Mouse (Mus musculus): Measurements from ENCODE around the gene Hyal1. TPM values are rescaled to one million over a fixed set of nuclear protein-coding genes. Genes with fewer than 3 reads are reported as not detected.

Hyal1 gene
- polyA plus RNA-seq, 1 experiment from 2014 or later, result 6.4 TPM

DNA sequence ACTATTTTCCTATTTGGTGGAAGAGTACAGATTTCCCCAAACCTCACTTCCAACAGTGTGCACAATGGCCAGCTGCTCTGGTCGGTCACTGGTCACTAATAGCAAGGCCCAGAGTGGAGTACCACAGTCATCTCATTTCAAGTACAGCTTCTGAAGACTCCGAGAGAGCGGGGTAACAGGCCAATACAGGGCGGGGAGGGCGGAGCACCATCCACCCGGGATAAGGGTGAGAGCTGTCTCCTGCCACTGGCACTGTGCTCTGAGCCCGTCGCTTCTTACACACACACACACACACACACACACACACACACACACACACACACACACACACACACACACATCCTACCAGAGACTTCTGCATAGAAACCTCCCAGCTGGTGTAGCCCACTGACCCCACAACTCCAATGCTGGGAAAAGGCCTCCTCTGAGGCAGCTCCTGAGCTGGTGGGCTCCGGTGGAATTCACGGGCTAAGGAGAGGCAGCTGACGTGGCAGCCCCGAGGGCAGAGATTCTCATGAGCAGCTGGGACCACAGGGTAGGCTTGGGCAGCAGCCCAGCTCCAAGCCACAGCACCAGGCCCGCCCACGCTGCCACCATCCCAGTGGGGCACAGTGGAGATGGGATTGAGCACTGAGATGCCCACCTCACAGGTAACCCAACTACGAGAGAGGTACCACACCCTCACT lies 49.6 kb downstream of the Hyal1 start:
- H3K27ac ChIP-seq (ENCODE audit: low read depth, low read length), result peak overlapping the region; percentile 90
- H3K4me2 ChIP-seq (ENCODE audit: low read length), result peak overlapping the region; percentile 38
- H3K27me3 ChIP-seq (replicated peaks; ENCODE audit: control insufficient read depth, insufficient read depth, low read length), result no peaks in the 10 kb centered on the region
- H3K4me1 ChIP-seq (ENCODE audit: control insufficient read depth, insufficient read depth, low read depth, low read length), result peaks cover 60% of the 10 kb centered on the region
- no peaks in the 10 kb centered on the region for H3K9me3 ChIP-seq (ENCODE audit: control insufficient read depth, low read length)
- peak; percentile 34 for ATAC-seq
- no peak overlapping the region for H3K4me3 ChIP-seq (ENCODE audit: low read length)
- H3K9ac ChIP-seq (ENCODE audit: low read depth, low read length), result peak overlapping the region; percentile 58
- H3K36me3 ChIP-seq (ENCODE audit: control insufficient read depth, insufficient read depth, low read length), result 0 out of 2 replicates have a peak, but pooled peaks cover 3% of the 10 kb centered on the region
- WGBS, result 22% methylated on average over 11 of the region's 15 CpGs

- WGBS, result 0% methylated on average over 2 of the region's 2 CpGs
- ATAC-seq, result peak; percentile 22
Measured at GRCm38 (mm10) chr9:107626844-107627277, 50.1 kb downstream of the Hyal1 start.

GRCm38 (mm10) chr9:107627387-107628255 lies 50.9 kb downstream of the Hyal1 start:
- ATAC-seq, result no peak
- Histone ChIP-seq H3K36me3 (ENCODE audit: control insufficient read depth, insufficient read depth, low read length) (no peaks in the 10 kb centered on the region), H3K4me1 (ENCODE audit: control insufficient read depth, insufficient read depth, low read depth, low read length) (peaks cover 73% of the 10 kb centered on the region), H3K27ac (ENCODE audit: low read depth, low read length) (peak overlapping the region; percentile 90), H3K27me3 (replicated peaks; ENCODE audit: control insufficient read depth, insufficient read depth, low read length) (no peaks in the 10 kb centered on the region), H3K9me3 (ENCODE audit: control insufficient read depth, low read length) (no peaks in the 10 kb centered on the region), H3K4me3 (ENCODE audit: low read length) (no peak overlapping the region), H3K9ac (ENCODE audit: low read depth, low read length) (peak overlapping the region; percentile 58), H3K4me2 (ENCODE audit: low read length) (peak overlapping the region; percentile 38)
- WGBS, result 12% methylated on average over 20 of the region's 20 CpGs

More at GRCm38 (mm10) chr9:107626844-107627277, 50.1 kb downstream of the Hyal1 start:
- Histone ChIP-seq H3K9ac (ENCODE audit: low read depth, low read length) (peak overlapping the region; percentile 58), H3K4me3 (ENCODE audit: low read length) (no peak overlapping the region), H3K27ac (ENCODE audit: low read depth, low read length) (peak overlapping the region; percentile 90), H3K27me3 (replicated peaks; ENCODE audit: control insufficient read depth, insufficient read depth, low read length) (no peaks in the 10 kb centered on the region), H3K9me3 (ENCODE audit: control insufficient read depth, low read length) (no peaks in the 10 kb centered on the region), H3K36me3 (ENCODE audit: control insufficient read depth, insufficient read depth, low read length) (0 out of 2 replicates have a peak, but pooled peaks cover 3% of the 10 kb centered on the region), H3K4me1 (ENCODE audit: control insufficient read depth, insufficient read depth, low read depth, low read length) (peaks cover 65% of the 10 kb centered on the region), H3K4me2 (ENCODE audit: low read length) (peak overlapping the region; percentile 38)

- Histone ChIP-seq H3K9me3 (ENCODE audit: control insufficient read depth, low read length) (no peaks in the 10 kb centered on the region), H3K4me2 (ENCODE audit: low read length) (peak overlapping the region; percentile 46), H3K4me1 (ENCODE audit: control insufficient read depth, insufficient read depth, low read depth, low read length) (peaks cover 75% of the 10 kb centered on the region), H3K9ac (ENCODE audit: low read depth, low read length) (peak overlapping the region; percentile 52), H3K4me3 (ENCODE audit: low read length) (no peak overlapping the region), H3K27me3 (replicated peaks; ENCODE audit: control insufficient read depth, insufficient read depth, low read length) (no peaks in the 10 kb centered on the region), H3K27ac (ENCODE audit: low read depth, low read length) (peak overlapping the region; percentile 90), H3K36me3 (ENCODE audit: control insufficient read depth, insufficient read depth, low read length) (no peaks in the 10 kb centered on the region)
- WGBS, result 32% methylated on average over 14 of the region's 15 CpGs
- ATAC-seq, result no peak
Measured at GRCm38 (mm10) chr9:107628721-107629410, 52.1 kb downstream of the Hyal1 start.

- WGBS, result 21% methylated on average over 4 of the region's 4 CpGs
- Histone ChIP-seq H3K27ac (ENCODE audit: low read depth, low read length) (peak overlapping the region; percentile 90), H3K9ac (ENCODE audit: low read depth, low read length) (peak overlapping the region; percentile 52), H3K9me3 (ENCODE audit: control insufficient read depth, low read length) (no peaks in the 10 kb centered on the region), H3K27me3 (replicated peaks; ENCODE audit: control insufficient read depth, insufficient read depth, low read length) (no peaks in the 10 kb centered on the region), H3K36me3 (ENCODE audit: control insufficient read depth, insufficient read depth, low read length) (no peaks in the 10 kb centered on the region), H3K4me1 (ENCODE audit: control insufficient read depth, insufficient read depth, low read depth, low read length) (peaks cover 80% of the 10 kb centered on the region), H3K4me2 (ENCODE audit: low read length) (peak overlapping the region; percentile 46), H3K4me3 (ENCODE audit: low read length) (no peak overlapping the region)
- ATAC-seq, result no peak
Measured at GRCm38 (mm10) chr9:107629411-107629730, 52.6 kb downstream of the Hyal1 start.

DNA sequence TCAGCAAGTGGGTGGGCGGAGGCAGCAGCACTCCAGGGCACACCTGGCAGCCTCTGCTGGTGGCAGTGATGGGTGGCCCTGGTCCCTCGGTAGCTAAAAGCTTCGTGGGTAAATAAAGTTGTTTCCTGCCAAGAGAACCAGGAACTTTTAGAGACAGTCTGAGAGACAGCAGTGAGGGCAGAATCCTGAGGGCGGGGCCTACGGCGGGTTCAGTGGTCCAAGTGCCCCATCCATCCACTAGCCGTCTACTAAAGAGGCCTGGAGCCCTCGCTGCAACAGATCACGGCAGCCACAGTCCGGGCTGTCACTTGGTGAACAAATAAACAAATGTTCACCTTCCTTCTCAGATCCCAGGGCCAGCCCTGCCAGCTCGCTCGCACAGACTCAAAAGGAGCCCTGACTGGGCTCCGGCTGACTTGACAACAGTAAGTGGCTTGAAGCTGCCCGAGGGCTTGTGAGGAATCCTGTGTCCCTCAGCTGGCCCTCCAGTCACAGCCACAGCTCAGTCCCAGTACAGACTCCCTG lies 53.2 kb downstream of the Hyal1 start:
- 8% methylated on average over 14 of the region's 14 CpGs for WGBS
- no peaks in the 10 kb centered on the region for H3K9me3 ChIP-seq (ENCODE audit: control insufficient read depth, low read length)
- H3K27me3 ChIP-seq (replicated peaks; ENCODE audit: control insufficient read depth, insufficient read depth, low read length), result no peaks in the 10 kb centered on the region
- peak; percentile 32 for ATAC-seq
- H3K4me3 ChIP-seq (ENCODE audit: low read length), result 0 out of 2 replicates have a peak overlapping the region, but pooled peaks have one; percentile 4
- no peaks in the 10 kb centered on the region for H3K36me3 ChIP-seq (ENCODE audit: control insufficient read depth, insufficient read depth, low read length)
- H3K4me1 ChIP-seq (ENCODE audit: control insufficient read depth, insufficient read depth, low read depth, low read length), result peaks cover 80% of the 10 kb centered on the region
- H3K4me2 ChIP-seq (ENCODE audit: low read length), result peak overlapping the region; percentile 46
- peak overlapping the region; percentile 90 for H3K27ac ChIP-seq (ENCODE audit: low read depth, low read length)
- peak overlapping the region; percentile 52 for H3K9ac ChIP-seq (ENCODE audit: low read depth, low read length)

DNA sequence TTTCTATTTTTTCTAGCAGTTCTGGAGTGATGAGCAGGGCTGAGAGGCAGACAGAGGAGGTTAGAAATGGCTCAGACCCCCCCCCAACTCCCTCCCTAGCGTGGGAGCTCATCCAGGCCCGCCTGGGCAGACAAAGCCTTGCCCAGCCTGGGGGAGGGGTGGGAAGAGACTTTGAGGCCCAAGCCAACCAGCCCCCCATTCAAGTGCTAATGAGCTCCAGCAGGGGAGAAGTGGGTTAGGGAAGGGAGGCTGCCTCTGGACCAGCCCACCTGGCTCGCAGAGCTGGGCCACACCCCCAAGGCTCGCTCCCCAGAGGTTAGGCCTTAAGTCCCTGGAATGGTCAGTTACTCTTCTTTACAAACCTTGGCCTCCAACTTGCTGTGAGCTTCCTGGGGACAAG lies 53.8 kb downstream of the Hyal1 start:
- Histone ChIP-seq H3K4me3 (ENCODE audit: low read length) (0 out of 2 replicates have a peak overlapping the region, but pooled peaks have one; percentile 4), H3K27me3 (replicated peaks; ENCODE audit: control insufficient read depth, insufficient read depth, low read length) (no peaks in the 10 kb centered on the region), H3K9me3 (ENCODE audit: control insufficient read depth, low read length) (no peaks in the 10 kb centered on the region), H3K36me3 (ENCODE audit: control insufficient read depth, insufficient read depth, low read length) (no peaks in the 10 kb centered on the region), H3K4me1 (ENCODE audit: control insufficient read depth, insufficient read depth, low read depth, low read length) (peaks cover 79% of the 10 kb centered on the region), H3K4me2 (ENCODE audit: low read length) (peak overlapping the region; percentile 46), H3K27ac (ENCODE audit: low read depth, low read length) (peak overlapping the region; percentile 90), H3K9ac (ENCODE audit: low read depth, low read length) (peak overlapping the region; percentile 39)
- ATAC-seq, result peak; percentile 35
- 5% methylated on average over 4 of the region's 4 CpGs for WGBS

All from hindbrain, embryonic 16.5 days (tissue).